Mouse (Mus musculus): Measurements from ENCODE around the gene Cacng2. TPM values are rescaled to one million over a fixed set of nuclear protein-coding genes. Genes with fewer than 3 reads are reported as not detected.

Gene Cacng2
- polyA plus RNA-seq, 1 experiment: 28.4 TPM

DNA sequence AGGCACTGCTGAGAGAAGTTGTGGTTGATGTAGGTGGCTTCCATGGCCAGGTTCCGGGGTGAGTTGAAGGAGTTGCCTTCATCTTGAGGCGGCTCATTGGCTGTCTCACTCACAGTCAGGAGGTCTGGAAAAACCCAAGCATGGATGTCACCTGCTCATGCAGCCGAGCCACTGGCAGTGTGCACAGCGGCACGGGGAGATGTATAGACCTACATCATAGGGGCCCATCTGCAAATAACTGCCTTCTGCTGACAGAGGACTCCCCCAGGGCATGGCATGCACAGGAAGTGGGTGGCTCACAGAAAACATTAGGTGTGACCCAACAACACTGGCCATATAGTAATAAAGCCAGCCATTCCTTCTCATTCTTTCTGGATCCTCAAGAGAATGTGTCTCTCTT lies 157.4 kb downstream of the Cacng2 start:
- H3K27ac ChIP-seq (ENCODE audit: insufficient read depth, low read length): no peak overlapping the region
- H3K4me1 ChIP-seq (ENCODE audit: control insufficient read depth, insufficient read depth, low read length): no peaks in the 10 kb centered on the region
- H3K4me3 ChIP-seq (ENCODE audit: insufficient read depth, low read length): no peak overlapping the region
- TF ChIP-seq POLR2A (IDR thresholded peaks at IDR 0.05; ENCODE audit: extremely low read depth, insufficient read depth, low read length) (no peak), CTCF (IDR thresholded peaks at IDR 0.05; ENCODE audit: extremely low read depth, insufficient read depth, low read length) (no peak)

DNA sequence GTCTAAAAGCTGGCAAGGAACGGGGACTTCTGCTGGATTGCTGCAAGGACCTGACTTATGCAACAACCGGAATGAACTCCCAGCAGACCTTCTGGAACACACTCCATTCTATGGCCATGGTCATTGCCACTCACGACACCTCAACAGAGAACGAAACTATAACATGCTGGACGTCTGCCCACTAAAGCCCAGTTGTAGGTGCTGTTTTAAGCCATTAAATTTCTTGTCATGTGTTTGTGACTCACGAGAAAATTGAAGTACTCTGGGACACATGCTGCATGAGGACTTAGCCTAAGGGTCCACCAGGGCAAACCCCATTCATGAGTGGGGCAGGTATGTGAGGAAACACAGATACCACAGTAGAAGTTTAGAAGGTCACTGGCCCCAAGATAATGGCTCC lies 159.1 kb downstream of the Cacng2 start:
- no peak overlapping the region for H3K27ac ChIP-seq (ENCODE audit: insufficient read depth, low read length)
- H3K4me1 ChIP-seq (ENCODE audit: control insufficient read depth, insufficient read depth, low read length): peaks cover under 1% of the 10 kb centered on the region; the same call in 1 of the 2 replicates
- no peak for TF ChIP-seq CTCF (IDR thresholded peaks at IDR 0.05; ENCODE audit: extremely low read depth, insufficient read depth, low read length)
- TF ChIP-seq POLR2A (IDR thresholded peaks at IDR 0.05; ENCODE audit: extremely low read depth, insufficient read depth, low read length): no peak
- no peak overlapping the region for H3K4me3 ChIP-seq (ENCODE audit: insufficient read depth, low read length)

DNA sequence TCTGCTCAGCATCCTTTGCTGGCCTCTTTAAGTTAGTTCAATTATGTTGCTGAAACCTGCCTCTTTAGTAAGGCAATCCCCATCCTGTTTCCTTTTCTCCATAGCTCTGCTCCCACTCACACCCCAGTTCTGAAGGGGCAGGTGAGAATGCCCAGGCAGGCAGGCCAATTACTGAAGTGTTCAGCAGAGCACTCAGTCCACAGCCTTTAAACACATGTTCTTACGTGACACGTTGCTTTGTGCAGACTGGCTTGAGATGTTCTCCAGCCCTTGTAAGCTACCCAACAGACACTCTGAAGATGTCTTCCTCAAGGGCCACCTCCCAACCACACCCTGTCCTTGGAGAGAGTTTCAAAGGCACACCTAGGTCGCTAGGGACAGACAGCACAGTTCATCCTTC lies 161.8 kb downstream of the Cacng2 start:
- Histone ChIP-seq H3K27ac (ENCODE audit: insufficient read depth, low read length) (no peak overlapping the region), H3K4me1 (ENCODE audit: control insufficient read depth, insufficient read depth, low read length) (peaks cover 3% of the 10 kb centered on the region; the same call in 1 of the 2 replicates), H3K4me3 (ENCODE audit: insufficient read depth, low read length) (no peak overlapping the region)
- TF ChIP-seq POLR2A (IDR thresholded peaks at IDR 0.05; ENCODE audit: extremely low read depth, insufficient read depth, low read length) (no peak), CTCF (IDR thresholded peaks at IDR 0.05; ENCODE audit: extremely low read depth, insufficient read depth, low read length) (no peak)

DNA sequence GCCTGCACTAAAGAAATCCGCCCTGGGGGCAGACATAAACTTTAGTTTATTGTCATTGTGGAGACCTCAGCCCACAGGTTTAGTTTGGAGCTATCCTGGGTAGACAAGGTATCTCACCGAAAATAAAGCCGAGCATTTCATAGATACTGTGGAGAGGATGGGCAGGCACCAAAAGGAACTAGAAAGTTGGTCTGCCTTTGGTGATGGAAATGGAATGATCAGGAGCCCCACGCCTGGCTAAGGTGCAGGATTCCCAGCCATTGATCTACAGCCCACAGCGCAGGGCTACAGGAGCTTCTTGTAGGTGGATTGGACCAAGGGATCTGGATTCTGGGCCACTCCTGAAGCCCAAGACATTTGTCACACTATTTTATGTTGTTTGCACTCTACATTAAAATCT lies 162.2 kb downstream of the Cacng2 start:
- TF ChIP-seq CTCF (IDR thresholded peaks at IDR 0.05; ENCODE audit: extremely low read depth, insufficient read depth, low read length) (no peak), POLR2A (IDR thresholded peaks at IDR 0.05; ENCODE audit: extremely low read depth, insufficient read depth, low read length) (no peak)
- Histone ChIP-seq H3K27ac (ENCODE audit: insufficient read depth, low read length) (no peak overlapping the region), H3K4me3 (ENCODE audit: insufficient read depth, low read length) (no peak overlapping the region), H3K4me1 (ENCODE audit: control insufficient read depth, insufficient read depth, low read length) (peaks cover 3% of the 10 kb centered on the region; the same call in 1 of the 2 replicates)

DNA sequence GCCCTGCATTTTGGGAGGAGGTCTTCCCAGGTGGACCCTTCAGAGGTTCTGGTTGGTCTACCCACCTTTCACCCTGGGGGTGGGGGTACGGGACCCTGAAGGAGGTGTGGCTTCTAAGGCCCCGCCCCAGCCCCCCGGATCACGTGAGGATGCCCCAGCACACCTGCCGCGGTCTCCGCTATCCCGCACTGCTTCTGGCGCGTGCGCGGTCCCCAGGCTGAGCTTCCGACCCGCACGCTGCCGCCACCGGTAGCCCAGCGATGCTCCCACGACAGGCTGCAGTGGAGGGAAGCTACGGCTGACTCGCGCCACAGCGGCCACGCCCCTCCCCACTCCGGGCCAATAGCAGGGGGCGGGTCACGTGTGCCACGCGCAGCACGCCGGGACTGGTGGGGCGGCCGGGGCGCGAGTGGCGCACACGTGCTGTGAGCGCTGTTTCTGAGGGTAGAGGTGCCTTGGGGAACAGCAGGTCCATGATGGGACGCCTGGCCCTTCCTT lies 163.4 kb downstream of the Cacng2 start, which contains the start of gene Foxred2:
Foxred2 (minus strand) TSS at position 319 of the 498 bp plus-strand sequence.
- TF ChIP-seq POLR2A (IDR thresholded peaks at IDR 0.05; ENCODE audit: extremely low read depth, insufficient read depth, low read length): 0 out of 2 replicates have a peak, but pooled peaks have one; percentile 32
- TF ChIP-seq CTCF (IDR thresholded peaks at IDR 0.05; ENCODE audit: extremely low read depth, insufficient read depth, low read length): no peak
- H3K4me1 ChIP-seq (ENCODE audit: control insufficient read depth, insufficient read depth, low read length): peaks cover 3% of the 10 kb centered on the region; the same call in 1 of the 2 replicates
- H3K4me3 ChIP-seq (ENCODE audit: insufficient read depth, low read length): peak within 1 kb of the TSS; percentile 43
- no peak within 1 kb of the TSS for H3K27ac ChIP-seq (ENCODE audit: insufficient read depth, low read length)

DNA sequence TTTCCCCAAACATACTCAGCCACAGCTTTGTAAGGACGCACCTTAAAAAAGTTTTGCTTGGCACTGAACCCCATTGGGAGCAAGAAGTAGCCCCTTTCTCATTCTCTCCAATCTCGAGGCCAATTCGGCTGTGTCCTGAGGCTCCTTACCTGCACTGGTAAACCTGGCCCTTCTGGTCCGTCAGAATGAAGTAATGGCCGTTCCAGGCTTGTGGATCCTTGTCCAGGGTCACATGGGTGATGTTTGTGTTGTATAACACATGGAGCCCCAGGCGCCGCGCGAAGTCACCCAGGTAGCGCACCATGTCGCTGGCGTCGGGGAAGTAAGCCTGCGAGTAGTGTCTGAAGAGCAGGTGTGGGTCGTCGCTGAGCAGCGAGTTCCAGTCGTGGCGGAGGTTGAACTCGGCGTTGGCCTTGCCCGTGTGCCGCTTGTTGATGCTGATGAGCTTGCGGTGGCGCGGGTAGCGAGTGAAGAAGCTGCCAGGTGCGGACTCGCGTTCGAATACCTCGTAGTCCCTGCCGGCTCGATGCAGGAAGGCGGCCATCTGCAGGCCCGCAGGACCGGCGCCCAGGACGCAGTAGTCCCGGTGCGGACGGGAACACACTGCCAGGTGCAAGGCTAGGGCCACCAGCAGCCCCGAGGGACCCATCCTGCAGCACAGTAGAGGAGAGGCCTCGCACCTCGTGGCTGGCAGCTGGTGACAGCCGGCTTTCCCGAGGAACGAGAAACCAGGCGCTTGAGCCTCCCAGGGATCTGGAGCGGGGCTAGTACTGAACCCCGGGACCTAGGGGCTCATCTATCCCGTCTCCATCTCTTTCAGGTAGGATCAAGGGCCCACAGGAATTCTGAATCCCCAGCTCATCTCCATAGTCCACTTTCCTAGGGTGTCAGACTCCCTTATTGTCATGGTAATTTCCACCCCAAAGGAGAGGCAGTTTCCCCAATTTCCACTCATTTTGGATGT lies 164.1 kb downstream of the Cacng2 start:
- Histone ChIP-seq H3K4me1 (ENCODE audit: control insufficient read depth, insufficient read depth, low read length) (peaks cover 3% of the 10 kb centered on the region; the same call in 1 of the 2 replicates), H3K27ac (ENCODE audit: insufficient read depth, low read length) (no peak overlapping the region), H3K4me3 (ENCODE audit: insufficient read depth, low read length) (peak overlapping the region; percentile 43)
- TF ChIP-seq POLR2A (IDR thresholded peaks at IDR 0.05; ENCODE audit: extremely low read depth, insufficient read depth, low read length): no peak
- no peak for TF ChIP-seq CTCF (IDR thresholded peaks at IDR 0.05; ENCODE audit: extremely low read depth, insufficient read depth, low read length)

DNA sequence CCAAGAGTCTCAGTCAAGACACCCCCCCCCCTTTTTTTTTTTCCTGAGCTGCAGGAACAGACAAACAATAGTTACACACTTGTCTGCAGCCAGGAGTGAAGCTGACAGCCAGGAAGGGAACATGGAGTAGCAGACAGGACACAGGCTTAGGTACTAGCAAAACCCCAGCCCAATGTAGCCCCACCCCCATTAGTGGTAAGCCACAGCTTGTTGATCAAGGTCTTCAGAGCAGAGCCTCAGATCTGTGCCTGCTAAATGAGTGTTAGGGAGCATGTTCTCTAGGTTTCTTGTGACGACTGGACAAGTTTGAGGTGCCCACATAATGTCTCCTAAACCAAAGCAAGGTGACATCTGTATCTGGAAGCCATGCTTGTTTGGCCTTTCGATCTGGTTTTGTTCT lies 165.5 kb downstream of the Cacng2 start:
- TF ChIP-seq CTCF (IDR thresholded peaks at IDR 0.05; ENCODE audit: extremely low read depth, insufficient read depth, low read length): no peak
- no peak overlapping the region for H3K27ac ChIP-seq (ENCODE audit: insufficient read depth, low read length)
- H3K4me3 ChIP-seq (ENCODE audit: insufficient read depth, low read length): no peak overlapping the region

DNA sequence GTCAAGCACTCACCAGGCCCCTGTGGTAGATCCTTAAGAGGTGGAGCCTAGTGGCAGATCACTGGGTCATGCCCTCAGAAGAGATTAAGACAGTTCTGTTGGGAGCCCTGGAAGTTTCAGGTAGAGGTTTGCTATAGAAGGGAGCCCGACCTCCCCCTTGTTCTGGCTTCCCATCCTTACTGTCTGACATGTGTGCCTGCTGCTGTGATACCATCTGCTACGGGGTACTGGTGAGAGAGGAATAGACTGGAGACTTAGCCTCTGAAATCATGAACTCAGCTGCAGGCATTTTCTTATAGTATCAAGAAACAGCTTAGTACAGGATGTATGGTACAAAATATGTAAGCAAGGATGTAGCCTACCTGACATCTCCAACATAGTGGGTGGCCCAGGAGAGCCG lies 166.9 kb downstream of the Cacng2 start:
- H3K4me3 ChIP-seq (ENCODE audit: insufficient read depth, low read length): no peak overlapping the region
- H3K4me1 ChIP-seq (ENCODE audit: control insufficient read depth, insufficient read depth, low read length): peaks cover 3% of the 10 kb centered on the region; the same call in 1 of the 2 replicates
- no peak overlapping the region for H3K27ac ChIP-seq (ENCODE audit: insufficient read depth, low read length)
- TF ChIP-seq CTCF (IDR thresholded peaks at IDR 0.05; ENCODE audit: extremely low read depth, insufficient read depth, low read length) (no peak), POLR2A (IDR thresholded peaks at IDR 0.05; ENCODE audit: extremely low read depth, insufficient read depth, low read length) (no peak)

More for the DNA sequence above, 165.5 kb downstream of the Cacng2 start:
- H3K4me1 ChIP-seq (ENCODE audit: control insufficient read depth, insufficient read depth, low read length): peaks cover 3% of the 10 kb centered on the region; the same call in 1 of the 2 replicates

DNA sequence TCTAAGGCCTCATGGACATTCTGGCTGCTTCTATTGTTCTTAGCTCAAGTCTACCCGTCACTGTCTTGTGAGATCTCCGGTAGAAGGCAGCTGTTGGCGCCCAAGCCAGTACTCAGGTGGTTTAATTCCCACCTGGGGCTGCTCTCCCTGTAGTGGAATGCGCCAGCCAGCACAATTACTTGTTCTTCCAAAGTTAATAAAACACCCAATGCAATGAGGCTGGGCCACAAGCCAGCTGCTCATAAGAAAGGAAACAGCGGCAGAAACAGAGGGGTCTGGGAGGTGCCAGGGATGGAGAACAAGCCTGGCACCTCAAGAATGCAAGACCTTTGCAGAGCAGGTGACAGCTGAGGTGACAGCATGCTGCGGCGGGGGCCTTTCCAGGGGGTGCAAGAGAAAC lies 170.8 kb downstream of the Cacng2 start:
- no peak for TF ChIP-seq CTCF (IDR thresholded peaks at IDR 0.05; ENCODE audit: extremely low read depth, insufficient read depth, low read length)
- no peak for TF ChIP-seq POLR2A (IDR thresholded peaks at IDR 0.05; ENCODE audit: extremely low read depth, insufficient read depth, low read length)
- Histone ChIP-seq H3K4me3 (ENCODE audit: insufficient read depth, low read length) (no peak overlapping the region), H3K4me1 (ENCODE audit: control insufficient read depth, insufficient read depth, low read length) (peaks cover 1% of the 10 kb centered on the region; the same call in 1 of the 2 replicates), H3K27ac (ENCODE audit: insufficient read depth, low read length) (no peak overlapping the region)
